Mouse (Mus musculus): ENCODE data around the gene Maf.

Gene Maf

DNA sequence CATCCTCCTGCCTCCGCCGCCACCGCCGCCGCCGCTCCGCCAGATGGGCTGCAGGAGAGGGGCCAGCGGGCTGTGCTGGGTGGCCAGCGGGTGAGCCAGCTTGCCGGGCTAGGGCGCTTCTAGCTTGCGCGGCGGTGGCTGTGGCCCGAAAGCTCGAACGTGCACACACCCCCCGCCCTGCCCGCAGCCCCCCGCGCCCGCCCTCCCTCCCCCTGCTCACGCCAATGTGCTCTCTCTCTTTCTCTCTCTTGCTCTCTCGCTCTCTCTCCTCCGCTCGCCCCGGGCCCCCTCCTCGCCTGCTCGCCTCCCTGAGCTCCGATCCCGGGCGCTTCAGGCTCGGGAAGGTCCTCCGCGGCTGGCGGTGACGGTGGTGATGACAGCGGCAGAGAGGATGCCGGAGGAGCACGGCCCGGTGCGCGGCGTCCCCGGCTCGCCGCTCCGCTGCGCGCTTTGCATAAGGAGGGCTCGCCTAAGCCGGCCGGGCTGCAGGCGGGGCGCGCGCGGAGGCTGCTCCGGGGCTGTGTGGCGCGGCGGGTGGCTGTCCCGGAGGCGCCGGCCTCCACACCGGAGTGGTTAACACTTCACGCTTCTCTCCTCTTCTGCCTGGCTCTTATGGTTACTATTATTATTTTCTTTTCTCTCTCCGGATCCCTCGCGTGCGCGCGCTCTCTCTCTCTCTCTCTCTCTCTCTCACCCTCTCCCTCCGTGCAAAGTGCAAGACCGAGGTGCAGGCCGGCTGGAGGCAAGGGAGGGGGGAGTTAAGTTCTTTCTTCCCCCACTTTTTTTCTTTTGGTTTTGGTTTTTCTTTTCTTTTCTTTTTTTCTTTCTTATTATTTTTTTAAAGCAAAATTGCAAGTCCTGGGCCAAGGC is 498 bp downstream of the Maf start:
- in situ Hi-C loops (cut with MboI, MseI): loop anchor here (5.0 kb wide), 6 partner anchors 310 to 935 kb away; no protein-coding TSS in a partner anchor

DNA sequence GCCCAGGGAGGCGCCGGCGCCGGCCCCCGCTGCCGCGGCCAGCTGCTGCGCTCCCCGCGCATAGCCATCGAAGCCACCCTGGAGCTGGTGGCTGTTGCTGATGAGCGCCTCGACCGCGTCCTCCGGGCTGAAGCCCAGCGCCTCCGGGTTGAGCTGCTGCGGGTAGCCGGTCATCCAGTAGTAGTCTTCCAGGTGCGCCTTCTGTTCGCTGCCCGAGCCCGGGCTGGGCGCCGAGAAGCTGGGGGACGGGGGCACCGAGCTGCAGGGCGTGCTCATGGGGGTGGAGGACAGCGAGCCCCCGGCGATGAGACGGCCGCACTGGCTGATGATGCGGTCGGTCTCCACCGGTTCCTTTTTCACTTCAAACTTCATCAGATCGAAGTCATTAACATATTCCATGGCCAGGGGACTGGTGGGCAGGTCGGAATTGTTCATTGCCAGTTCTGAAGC is 1.2 kb downstream of the Maf start:
- in situ Hi-C loops (cut with MboI, MseI): loop anchor here (5.0 kb wide), 6 partner anchors 309 to 934 kb away; no protein-coding TSS in a partner anchor

DNA sequence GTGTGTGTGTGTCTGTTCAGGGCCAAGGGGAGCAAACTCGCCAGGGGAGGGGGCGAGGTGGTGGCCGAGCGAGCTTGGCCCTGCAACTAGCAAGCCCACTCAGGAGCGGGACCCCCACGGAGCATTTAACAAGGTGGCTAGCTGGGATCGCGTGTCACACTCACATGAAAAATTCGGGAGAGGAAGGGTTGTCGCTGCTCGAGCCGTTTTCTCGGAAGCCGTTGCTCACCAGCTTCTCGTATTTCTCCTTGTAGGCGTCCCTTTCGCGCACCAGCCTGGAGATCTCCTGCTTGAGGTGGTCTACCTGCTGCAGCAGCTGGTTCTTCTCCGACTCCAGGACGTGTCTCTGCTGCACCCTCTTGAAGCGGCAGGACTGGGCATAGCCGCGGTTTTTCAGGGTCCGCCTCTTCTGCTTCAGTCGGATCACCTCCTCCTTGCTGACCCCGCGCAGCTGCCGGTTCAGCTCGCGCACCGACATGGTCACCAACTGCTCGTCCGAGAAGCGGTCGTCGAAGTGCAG is 1.9 kb downstream of the Maf start:
- in situ Hi-C loops (cut with MboI, MseI): loop anchor here (5.0 kb wide), 6 partner anchors 308 to 933 kb away; no protein-coding TSS in a partner anchor

DNA sequence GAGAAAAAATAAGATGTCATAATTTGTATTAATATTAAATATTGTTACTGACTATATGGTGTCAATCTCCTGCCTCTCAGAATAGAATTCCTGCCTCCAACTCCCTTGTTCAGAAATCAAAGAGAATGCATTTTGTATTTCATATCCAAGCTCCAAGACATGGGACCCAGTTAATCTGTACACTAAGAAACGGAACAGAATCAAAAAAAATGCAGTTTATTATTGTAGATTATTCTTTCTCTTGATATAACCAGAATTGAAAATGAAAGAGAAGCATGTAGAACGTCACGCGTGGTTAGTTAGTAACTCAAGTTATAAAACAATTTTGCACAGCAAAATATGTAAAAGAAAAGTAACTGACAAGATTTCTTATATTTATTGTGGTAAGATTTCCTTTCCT is 4.5 kb downstream of the Maf start:
- in situ Hi-C loops (cut with MboI, MseI): no loop called here

DNA sequence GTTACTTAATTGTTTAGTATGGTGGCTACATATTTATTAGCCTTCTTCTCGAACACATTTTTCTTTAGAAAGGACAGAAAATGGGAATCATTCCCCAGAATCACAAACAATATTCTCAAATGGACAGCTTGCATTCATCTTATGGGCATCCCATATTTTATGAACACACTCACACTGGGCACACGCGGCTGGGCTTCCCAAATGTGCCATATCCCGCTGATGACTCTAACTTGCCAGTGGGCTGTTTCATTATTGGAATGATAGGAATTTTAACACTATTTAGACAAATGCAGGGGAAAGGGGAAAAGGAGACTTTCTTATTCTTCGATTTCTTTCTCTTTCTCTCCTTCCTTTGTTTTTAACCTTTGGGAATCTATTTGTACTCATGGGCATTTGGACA is 6.6 kb downstream of the Maf start:
- in situ Hi-C loops (cut with MboI, MseI): no loop called here

DNA sequence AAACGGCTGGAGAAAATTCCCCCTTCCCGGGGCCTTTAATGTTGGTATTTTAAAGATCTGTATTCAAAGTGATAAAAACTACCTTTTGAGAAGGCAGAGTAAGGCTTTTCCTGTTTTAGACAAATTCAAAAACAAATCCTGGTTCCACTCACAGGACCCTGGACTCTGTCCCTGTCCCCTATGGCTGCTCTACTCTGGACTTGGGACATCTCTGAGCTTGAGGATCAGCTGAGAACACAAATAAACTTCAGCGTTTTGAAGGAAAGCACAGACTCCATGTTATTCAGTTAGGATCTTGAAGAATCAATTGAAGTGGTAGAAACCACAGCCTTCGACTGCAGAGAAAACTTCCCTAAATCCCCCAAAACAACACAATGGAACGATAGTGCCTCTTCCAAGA is 8.4 kb downstream of the Maf start:
- in situ Hi-C loops (cut with MboI, MseI): no loop called here

DNA sequence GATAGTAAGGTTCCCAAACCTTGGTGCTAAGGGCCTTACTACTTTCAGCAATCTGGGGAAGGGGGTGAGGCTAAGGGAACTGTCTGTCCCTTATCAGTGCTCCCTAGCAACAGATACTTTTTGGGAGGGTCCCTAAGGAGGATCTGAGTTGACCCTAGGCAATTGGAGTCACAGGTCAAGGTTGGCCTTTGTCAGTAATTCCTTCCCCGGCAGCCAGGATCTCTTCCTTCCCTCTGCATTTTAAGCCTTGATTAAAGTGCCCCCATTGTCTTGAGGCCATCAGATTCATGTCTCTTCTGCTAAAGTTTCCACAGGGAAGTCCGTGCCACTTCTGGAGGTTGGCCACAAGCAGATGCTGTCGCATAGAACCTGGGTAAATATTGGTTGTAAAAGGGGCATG is 10.2 kb downstream of the Maf start:
- in situ Hi-C loops (cut with MboI, MseI): no loop called here

DNA sequence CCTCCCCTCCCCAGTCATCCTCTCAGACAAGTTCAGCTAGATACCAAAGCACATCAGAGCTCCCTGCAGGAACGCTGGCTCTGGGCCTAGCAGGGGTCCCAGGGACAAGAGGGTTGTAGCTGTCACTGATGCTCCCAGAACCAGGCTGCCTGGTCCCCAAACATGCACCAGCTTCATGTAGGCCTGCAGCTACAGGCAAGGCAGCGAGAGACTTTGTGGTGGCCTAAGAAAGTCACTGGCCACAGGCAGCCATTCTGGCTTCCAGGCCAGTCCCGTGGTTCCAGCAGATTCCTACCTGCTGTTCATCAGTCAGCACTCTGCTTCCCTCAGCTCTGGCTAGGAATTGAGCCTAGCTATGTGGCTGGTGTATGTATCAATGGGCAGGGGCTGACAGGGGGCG is 10.9 kb downstream of the Maf start:
- in situ Hi-C loops (cut with MboI, MseI): no loop called here

DNA sequence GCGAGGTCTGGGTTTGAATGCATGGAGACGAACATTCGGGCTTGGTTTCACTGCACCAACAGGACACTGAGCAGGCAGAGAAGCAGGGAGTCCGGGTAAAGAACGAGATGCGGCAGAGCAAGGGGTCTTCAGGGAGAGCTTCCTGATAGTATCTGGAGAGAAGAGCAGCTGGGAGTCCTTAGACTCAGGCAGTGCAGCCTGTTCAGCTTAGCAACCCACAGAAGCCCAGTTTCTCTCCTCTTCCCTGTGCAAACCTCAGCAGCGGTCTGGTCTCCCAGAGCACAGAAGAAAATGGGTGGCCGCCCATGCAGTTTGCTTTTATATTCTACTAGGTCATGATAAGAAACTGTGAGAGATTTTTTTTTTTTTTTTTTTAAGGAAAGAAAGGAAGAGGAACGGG is 20.2 kb downstream of the Maf start:
- in situ Hi-C loops (cut with MboI, MseI): no loop called here

DNA sequence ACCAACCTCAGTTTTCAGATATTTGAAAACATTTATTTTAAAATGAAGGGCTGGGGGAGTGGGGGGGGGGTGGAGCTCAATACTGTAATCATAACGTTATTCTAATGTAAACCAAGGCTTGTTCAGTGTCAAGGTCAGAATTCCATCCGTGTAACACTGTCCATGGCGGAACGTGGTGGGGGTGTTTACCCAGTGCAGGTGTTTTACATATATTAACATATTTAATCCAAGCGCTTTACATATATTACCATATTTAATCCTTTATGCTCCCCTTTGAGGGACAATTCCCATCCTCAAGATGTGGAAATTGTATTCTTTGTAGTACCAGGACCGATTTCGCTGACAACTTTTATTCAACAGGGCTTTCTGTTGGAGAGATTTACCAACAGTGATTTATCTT is 24.3 kb downstream of the Maf start:
- in situ Hi-C loops (cut with MboI, MseI): no loop called here

DNA sequence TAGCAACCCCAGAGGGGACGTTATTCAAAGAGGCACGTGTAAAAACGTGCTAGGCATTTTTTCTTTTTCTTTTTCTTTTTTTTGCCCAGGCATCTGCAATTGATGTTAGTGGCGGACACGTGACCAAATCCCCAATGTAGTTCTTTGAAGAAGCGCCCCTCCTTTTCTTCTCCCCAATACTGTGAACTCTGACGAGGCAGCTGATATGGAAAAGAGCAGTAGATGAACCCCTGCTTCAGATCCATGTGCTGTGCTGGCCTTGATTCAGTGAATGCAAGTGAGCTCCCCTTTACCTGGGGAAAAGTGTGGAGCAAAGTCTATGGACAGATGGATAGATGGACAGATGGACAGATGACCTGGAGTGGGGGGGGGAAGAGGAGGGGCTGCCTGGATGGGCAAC is 28.1 kb downstream of the Maf start:
- in situ Hi-C loops (cut with MboI, MseI): no loop called here

DNA sequence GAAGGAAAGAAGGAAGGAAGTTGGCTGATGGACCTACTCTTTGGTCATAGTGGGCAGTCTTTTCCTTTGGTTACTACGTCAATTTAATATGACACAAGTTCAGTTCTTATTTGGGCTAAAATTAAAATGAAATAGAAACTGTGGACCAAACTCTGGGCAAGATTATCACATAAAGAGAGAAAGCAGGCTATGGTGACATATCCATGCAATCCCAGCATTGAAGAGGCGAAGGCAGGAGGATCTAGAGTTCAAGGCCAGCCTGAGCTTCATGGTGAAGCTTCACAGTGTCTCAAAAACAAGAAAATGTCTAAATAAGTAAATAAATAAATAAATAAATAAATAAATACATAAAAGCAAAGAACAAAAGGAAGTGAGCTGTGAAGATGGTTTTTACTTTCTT is 42.7 kb downstream of the Maf start:
- in situ Hi-C loops (cut with MboI, MseI): no loop called here

DNA sequence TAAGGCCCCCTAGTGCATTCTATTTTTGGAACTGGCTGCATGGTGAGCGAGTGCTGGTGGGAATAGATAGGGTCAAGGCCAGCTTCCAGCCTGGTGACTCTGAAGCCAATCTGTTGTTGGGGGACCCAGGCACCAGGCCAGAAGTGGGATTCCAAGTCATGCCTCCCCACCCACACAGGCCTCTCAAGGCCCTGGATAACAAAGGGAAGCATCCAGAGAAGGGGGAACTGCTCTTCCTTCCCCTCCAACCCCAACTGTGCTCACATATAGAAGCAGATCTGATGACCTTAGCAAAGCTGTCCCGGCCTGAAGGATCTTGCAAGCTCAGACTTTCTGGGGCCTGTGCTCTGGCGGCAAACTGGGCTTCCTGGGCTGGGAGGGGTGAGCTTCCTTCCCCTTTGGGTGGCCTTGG is 57.5 kb downstream of the Maf start:
- in situ Hi-C loops (cut with MboI, MseI): no loop called here

DNA sequence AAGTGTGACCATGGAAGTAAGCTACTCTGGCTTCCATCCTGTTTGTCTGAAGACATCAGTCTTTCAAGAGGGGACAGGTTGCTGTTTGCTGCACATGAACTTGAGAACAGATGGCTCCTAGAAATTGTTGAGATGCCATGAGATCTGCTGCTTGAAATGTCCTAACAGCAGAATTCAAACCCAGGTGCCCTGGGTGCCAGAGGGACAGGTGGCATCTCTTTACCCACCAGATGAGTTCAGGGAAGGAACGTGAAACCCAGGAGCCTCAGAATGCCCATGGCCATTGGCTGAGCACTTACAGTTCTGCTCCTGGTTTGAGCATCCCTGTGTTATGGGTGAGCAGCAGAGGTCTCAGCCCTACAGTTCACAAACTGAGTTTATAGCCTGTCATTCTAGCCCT is 62.5 kb downstream of the Maf start:
- in situ Hi-C loops (cut with MboI, MseI): no loop called here

DNA sequence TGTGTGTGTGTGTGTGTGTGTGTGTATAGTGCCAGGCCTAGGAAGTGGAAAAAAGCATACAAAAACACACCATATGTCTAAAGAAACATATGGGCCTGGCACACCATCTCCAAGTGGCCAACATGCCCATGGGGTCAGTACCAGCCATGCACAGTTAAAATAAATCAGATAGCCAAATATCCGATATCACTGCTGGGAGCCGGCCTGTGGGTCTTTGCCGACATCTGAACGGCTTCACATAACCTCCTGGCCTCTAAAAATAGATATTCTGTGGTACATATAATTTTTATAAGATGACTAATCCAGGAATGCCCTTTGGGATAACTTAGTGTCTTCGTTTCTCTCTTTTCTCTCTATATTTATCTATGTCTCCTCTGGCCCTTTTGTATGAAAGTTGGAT is 65.7 kb downstream of the Maf start:
- in situ Hi-C loops (cut with MboI, MseI): no loop called here

DNA sequence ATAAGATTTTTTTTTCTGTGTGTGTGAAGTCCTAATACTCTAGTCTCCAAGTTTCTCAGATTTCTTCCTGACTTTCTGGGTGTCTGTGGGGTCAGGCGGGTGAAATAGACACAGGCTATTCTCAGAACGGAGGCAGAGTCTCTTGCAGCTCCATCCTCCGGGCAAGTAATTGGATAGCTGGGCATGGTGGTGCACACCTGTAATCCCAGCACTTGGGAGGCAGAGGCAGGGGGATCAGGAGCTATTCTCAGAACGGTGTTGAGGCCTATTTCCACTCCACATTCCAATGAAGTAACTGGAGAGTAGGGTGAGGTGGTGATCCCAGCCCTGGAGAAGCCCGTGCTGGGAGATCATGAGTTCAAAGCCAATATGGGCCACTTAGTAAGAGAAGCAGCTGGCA is 67.6 kb downstream of the Maf start:
- in situ Hi-C loops (cut with MboI, MseI): no loop called here

DNA sequence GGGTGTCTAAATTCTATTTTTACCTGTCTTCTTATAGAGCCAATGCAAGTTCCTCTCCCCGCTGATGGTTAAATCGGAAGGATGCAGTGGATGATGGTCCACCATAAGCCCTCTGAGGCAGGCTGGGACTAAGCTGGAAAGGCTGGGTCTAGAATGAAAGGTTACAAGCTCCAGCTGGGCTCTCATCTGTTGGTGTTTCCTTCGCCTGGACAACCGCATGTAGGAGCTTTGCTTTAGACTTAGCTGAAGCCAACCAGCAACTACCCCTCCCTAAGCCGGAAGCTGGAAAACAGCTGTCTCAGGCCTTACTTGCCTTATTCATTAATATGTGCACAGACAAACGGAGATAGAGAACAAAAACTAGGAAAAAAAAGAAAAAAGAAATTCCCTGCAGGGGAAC is 70.8 kb downstream of the Maf start:
- in situ Hi-C loops (cut with MboI, MseI): no loop called here
